Mouse (Mus musculus) megakaryocyte, embryonic 14.5 days (primary cell): Measurements from ENCODE around the gene Baiap2l1.

Experiments
- FLI1 ChIP-seq: IDR thresholded peaks from 2 replicates; pipeline ENCODE4 v1.6.1; 2012; ENCODE audit warnings: low read length, inconsistent platforms, mixed read lengths
- GATA1 ChIP-seq: IDR thresholded peaks from 3 replicates; pipeline ENCODE4 v1.6.1; 2012; ENCODE audit warnings: mixed read lengths, low read length, inconsistent platforms, borderline replicate concordance

GRCm38 (mm10) chr5:144254122-144254810, 103.6 kb downstream of the Baiap2l1 start:
- TF ChIP-seq GATA1 (no peak), FLI1 (no peak)
